Mouse (Mus musculus) left cerebral cortex, postnatal 4 days (tissue): ENCODE results near the gene 9230110F15Rik. TPM values are rescaled to one million over a fixed set of nuclear protein-coding genes. Genes with fewer than 3 reads are reported as not detected.
"Not testable (repeated sequence)": the region's sequence is repeated elsewhere in the genome, so short reads cannot be mapped to it uniquely, and the experiment has no call there.

Source experiments
- DNase-seq: peaks from one replicate; pipeline ENCODE4 v3.0.0-alpha.2; 2022
- intact Hi-C: fragments of 180-260 bp; cut with DNase I; formaldehyde crosslinking; loops from one replicate; pipeline ENCODE4 v1.15.1; 2025
- total RNA-seq, 2 experiments: library from RNA; stranded (reverse); gene quantifications; 2 replicates each; pipeline ENCODE4 v1.2.3; 2021

9230110F15Rik gene
- not detected for total RNA-seq

- DNase-seq, result no peak
- intact Hi-C loops, result loop anchor here (2.0 kb wide), 1 partner anchor 285 kb away; the partner anchor contains the start of gene Gm5916
These were observed at the start of gene 9230110F15Rik for GRCm38 (mm10) chr9:35844050-35844449. 9230110F15Rik (minus strand) TSS chr9:35844150.

- DNase-seq, intact Hi-C loops: not testable (repeated sequence)
These were observed 49.2 kb upstream of the 9230110F15Rik start for GRCm38 (mm10) chr9:35893112-35893511.

- DNase-seq, intact Hi-C loops: not testable (repeated sequence)
These were observed 26.1 kb downstream of the 9230110F15Rik start for GRCm38 (mm10) chr9:35817881-35818280.

DNA sequence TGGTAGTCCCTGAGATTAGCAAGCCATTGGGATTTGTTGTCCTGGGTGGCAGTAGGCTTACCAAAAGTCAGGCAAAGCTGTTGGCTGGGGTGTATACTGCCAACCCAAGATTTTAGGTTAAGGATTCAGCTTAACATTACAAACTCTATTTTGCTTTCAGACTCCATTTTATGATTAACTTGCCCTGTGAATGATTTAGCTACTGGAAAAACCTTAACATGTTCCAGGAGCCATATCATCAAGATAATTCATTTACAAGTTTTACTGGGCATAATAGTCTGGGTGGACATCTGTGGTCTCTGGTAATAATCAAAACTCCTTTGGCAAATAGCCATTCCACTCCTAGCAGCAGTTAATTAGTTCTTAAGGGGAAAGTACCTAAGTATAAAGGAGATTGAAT, 45.8 kb downstream of the 9230110F15Rik start:
- DNase-seq, result no peak
- intact Hi-C loops, result no loop called here

GRCm38 (mm10) chr9:35790001-35790400, 53.9 kb downstream of the 9230110F15Rik start, which contains the start of the genes Gm27235 and D730048I06Rik:
Gm27235 (minus strand) TSS chr9:35790101.
D730048I06Rik (minus strand) TSS chr9:35790112.
- intact Hi-C loops, result no loop called here
- no peak for DNase-seq

Other genes starting within 250 kb of the 9230110F15Rik start
- not detected for gene Pate4, start 232.2 kb downstream of the 9230110F15Rik start, total RNA-seq
- gene Pate3, start 195.9 kb downstream of the 9230110F15Rik start, total RNA-seq, result not detected
- gene Pate1, start 156.8 kb downstream of the 9230110F15Rik start, total RNA-seq, result not detected
- not detected for gene Gm17677, start 103.1 kb downstream of the 9230110F15Rik start, total RNA-seq
- not detected for gene Gm17727, start 66.0 kb downstream of the 9230110F15Rik start, total RNA-seq
- gene Gm27235, start 54.0 kb downstream of the 9230110F15Rik start, total RNA-seq, result not detected
- not detected for gene D730048I06Rik, start 54.0 kb downstream of the 9230110F15Rik start, total RNA-seq
- under 1 TPM in 1 of 2 experiments, not detected in 1; 0.32 TPM for gene 9230113P08Rik, start 64.3 kb upstream of the 9230110F15Rik start, total RNA-seq